Mouse (Mus musculus): ENCODE results near the gene Maats1. TPM values are rescaled to one million over a fixed set of nuclear protein-coding genes. Genes with fewer than 3 reads are reported as not detected.

Gene Maats1
- polyA plus RNA-seq, 1 experiment from 2014 or later = 2.0 TPM

DNA sequence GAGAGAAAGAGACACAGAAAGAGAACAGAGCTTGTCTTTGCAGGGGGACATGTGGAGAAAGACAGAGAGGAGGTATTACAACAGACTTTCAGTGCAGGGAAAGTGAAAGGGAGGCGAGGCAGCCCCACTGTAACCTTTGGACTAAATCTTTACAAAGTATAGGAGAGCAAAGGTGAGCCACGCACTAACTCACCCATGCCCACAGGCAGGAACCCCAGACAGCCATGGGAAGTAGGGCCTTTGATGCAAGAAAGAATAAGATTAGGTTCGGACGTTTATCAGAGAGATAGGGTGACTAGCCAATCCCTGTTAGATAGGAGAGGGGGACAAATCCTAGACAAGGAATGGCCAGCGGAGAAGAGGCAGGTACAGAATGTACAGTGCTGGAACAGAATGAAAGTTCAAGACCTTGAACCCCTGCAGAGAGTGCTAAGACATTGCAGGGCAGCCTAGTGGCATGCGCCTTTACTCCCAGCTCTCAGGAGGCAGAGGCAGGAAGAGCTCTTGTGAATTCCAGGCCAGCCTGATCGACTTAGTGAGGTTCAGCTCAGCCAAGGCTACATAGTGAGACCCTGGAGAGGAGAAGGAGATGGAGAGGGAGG lies 59.3 kb downstream of the Maats1 start:
- Histone ChIP-seq H3K36me3 (ENCODE audit: control insufficient read depth, insufficient read depth, low read length) (no peaks in the 10 kb centered on the region), H3K27ac (ENCODE audit: low read length) (no peak overlapping the region), H3K27me3 (ENCODE audit: control insufficient read depth, insufficient read depth, low read depth, low read length) (no peaks in the 10 kb centered on the region), H3K9me3 (replicated peaks; ENCODE audit: control insufficient read depth, low read length, poor library complexity, severe bottlenecking) (no peaks in the 10 kb centered on the region), H3K9ac (ENCODE audit: low read depth, low read length) (no peak overlapping the region), H3K4me3 (ENCODE audit: low read depth, low read length) (no peak overlapping the region), H3K4me1 (ENCODE audit: control insufficient read depth, insufficient read depth, low read length) (no peaks in the 10 kb centered on the region), H3K4me2 (ENCODE audit: low read length) (no peak overlapping the region)
- ATAC-seq = no peak
- 89% methylated on average over 7 of the region's 7 CpGs for WGBS

DNA sequence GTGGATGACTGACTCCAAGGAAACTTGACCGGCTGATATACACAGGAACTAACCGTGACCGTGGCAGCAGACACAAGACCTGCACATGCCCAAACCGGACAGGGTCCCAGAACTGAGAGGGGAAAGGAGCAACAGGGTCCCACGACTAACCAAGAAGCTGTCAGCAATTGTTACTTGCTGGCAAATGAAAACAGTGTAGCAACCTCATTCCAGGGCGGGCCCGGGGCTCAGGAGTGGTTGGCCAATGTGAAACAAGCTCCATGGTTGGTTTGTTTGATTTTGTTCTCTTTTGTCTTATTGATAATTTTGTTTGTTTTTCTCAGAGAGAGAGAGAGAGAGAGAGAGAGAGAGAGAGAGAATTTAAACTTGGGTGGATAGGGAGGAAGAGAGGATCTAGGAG lies 61.0 kb downstream of the Maats1 start:
- ATAC-seq = no peak
- no peak overlapping the region for H3K27ac ChIP-seq (ENCODE audit: low read length)
- H3K36me3 ChIP-seq (ENCODE audit: control insufficient read depth, insufficient read depth, low read length) = no peaks in the 10 kb centered on the region
- no peaks in the 10 kb centered on the region for H3K27me3 ChIP-seq (ENCODE audit: control insufficient read depth, insufficient read depth, low read depth, low read length)
- H3K4me2 ChIP-seq (ENCODE audit: low read length) = no peak overlapping the region
- H3K9me3 ChIP-seq (replicated peaks; ENCODE audit: control insufficient read depth, low read length, poor library complexity, severe bottlenecking) = no peaks in the 10 kb centered on the region
- no peak overlapping the region for H3K4me3 ChIP-seq (ENCODE audit: low read depth, low read length)
- no peaks in the 10 kb centered on the region for H3K4me1 ChIP-seq (ENCODE audit: control insufficient read depth, insufficient read depth, low read length)
- no peak overlapping the region for H3K9ac ChIP-seq (ENCODE audit: low read depth, low read length)
- WGBS = 86% methylated on average over 7 of the region's 7 CpGs

GRCm38 (mm10) chr16:38279794-38280193 lies 62.1 kb downstream of the Maats1 start:
- ATAC-seq = no peak
- Histone ChIP-seq H3K4me2 (ENCODE audit: low read length) (no peak overlapping the region), H3K9ac (ENCODE audit: low read depth, low read length) (no peak overlapping the region), H3K9me3 (replicated peaks; ENCODE audit: control insufficient read depth, low read length, poor library complexity, severe bottlenecking) (no peaks in the 10 kb centered on the region), H3K36me3 (ENCODE audit: control insufficient read depth, insufficient read depth, low read length) (no peaks in the 10 kb centered on the region), H3K27me3 (ENCODE audit: control insufficient read depth, insufficient read depth, low read depth, low read length) (no peaks in the 10 kb centered on the region), H3K4me3 (ENCODE audit: low read depth, low read length) (no peak overlapping the region), H3K27ac (ENCODE audit: low read length) (no peak overlapping the region), H3K4me1 (ENCODE audit: control insufficient read depth, insufficient read depth, low read length) (no peaks in the 10 kb centered on the region)
- WGBS = 94% methylated on average over 5 of the region's 5 CpGs

DNA sequence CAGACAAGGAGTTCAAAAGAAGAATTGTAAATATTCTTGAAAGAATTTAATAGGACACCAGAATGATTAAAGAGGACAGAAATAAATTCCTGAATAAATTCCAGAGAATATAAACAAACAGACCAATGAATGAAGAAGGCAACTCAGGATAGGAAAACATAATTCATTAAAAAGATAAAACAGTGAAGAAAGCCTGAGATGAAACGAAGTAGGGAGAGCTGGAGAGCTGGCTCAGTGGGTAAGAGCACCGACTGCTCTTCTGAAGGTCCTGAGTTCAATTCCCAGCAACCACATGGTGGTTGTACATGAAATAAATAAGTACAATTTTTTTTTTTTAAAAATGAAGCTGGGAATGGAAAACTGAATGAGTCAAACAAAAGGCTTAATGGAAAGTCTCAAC lies 67.2 kb downstream of the Maats1 start:
- Histone ChIP-seq H3K4me3 (ENCODE audit: low read depth, low read length) (no peak overlapping the region), H3K9ac (ENCODE audit: low read depth, low read length) (no peak overlapping the region), H3K9me3 (replicated peaks; ENCODE audit: control insufficient read depth, low read length, poor library complexity, severe bottlenecking) (no peaks in the 10 kb centered on the region), H3K27ac (ENCODE audit: low read length) (no peak overlapping the region), H3K4me2 (ENCODE audit: low read length) (no peak overlapping the region), H3K36me3 (ENCODE audit: control insufficient read depth, insufficient read depth, low read length) (no peaks in the 10 kb centered on the region), H3K27me3 (ENCODE audit: control insufficient read depth, insufficient read depth, low read depth, low read length) (no peaks in the 10 kb centered on the region), H3K4me1 (ENCODE audit: control insufficient read depth, insufficient read depth, low read length) (no peaks in the 10 kb centered on the region)
- ATAC-seq = no peak
- WGBS = 86% methylated on average over 2 of the region's 2 CpGs

- no peaks in the 10 kb centered on the region for H3K4me1 ChIP-seq (ENCODE audit: control insufficient read depth, insufficient read depth, low read length)
- no peak overlapping the region for H3K4me2 ChIP-seq (ENCODE audit: low read length)
- no peak overlapping the region for H3K9ac ChIP-seq (ENCODE audit: low read depth, low read length)
- WGBS = 24% methylated on average over 5 of the region's 5 CpGs
- H3K4me3 ChIP-seq (ENCODE audit: low read depth, low read length) = no peak overlapping the region
- ATAC-seq = no peak
- no peak overlapping the region for H3K27ac ChIP-seq (ENCODE audit: low read length)
- H3K27me3 ChIP-seq (ENCODE audit: control insufficient read depth, insufficient read depth, low read depth, low read length) = no peaks in the 10 kb centered on the region
- no peaks in the 10 kb centered on the region for H3K36me3 ChIP-seq (ENCODE audit: control insufficient read depth, insufficient read depth, low read length)
- H3K9me3 ChIP-seq (replicated peaks; ENCODE audit: control insufficient read depth, low read length, poor library complexity, severe bottlenecking) = no peaks in the 10 kb centered on the region
Measured at GRCm38 (mm10) chr16:38272483-38272882, 69.5 kb downstream of the Maats1 start.

- H3K4me1 ChIP-seq (ENCODE audit: control insufficient read depth, insufficient read depth, low read length) = no peaks in the 10 kb centered on the region
- 90% methylated on average over 3 of the region's 3 CpGs for WGBS
- no peaks in the 10 kb centered on the region for H3K9me3 ChIP-seq (replicated peaks; ENCODE audit: control insufficient read depth, low read length, poor library complexity, severe bottlenecking)
- no peak overlapping the region for H3K9ac ChIP-seq (ENCODE audit: low read depth, low read length)
- H3K27me3 ChIP-seq (ENCODE audit: control insufficient read depth, insufficient read depth, low read depth, low read length) = no peaks in the 10 kb centered on the region
- no peak for ATAC-seq
- no peaks in the 10 kb centered on the region for H3K36me3 ChIP-seq (ENCODE audit: control insufficient read depth, insufficient read depth, low read length)
- no peak overlapping the region for H3K4me3 ChIP-seq (ENCODE audit: low read depth, low read length)
- H3K27ac ChIP-seq (ENCODE audit: low read length) = no peak overlapping the region
- H3K4me2 ChIP-seq (ENCODE audit: low read length) = no peak overlapping the region
Measured at GRCm38 (mm10) chr16:38271601-38272000, 70.3 kb downstream of the Maats1 start.

DNA sequence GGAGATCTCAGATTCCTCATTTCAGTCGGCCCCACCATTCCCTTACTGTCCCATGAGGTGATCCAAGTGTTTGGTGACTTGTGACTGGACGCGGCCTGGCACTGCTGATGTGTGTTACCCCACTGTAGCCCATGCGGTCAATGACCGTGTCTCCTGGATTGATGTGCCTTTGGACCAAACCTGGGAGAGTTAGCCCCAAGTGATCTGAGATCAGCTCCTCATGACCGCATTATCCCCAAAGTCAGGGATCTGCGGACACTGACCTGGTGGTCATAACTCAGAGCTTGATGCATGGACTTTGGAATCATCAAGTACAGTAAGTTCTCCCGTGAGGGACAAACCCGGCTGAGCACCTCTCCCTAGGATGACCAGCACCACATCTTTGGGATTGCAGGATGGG lies 86.0 kb downstream of the Maats1 start:
- no peak overlapping the region for H3K9ac ChIP-seq (ENCODE audit: low read depth, low read length)
- H3K4me3 ChIP-seq (ENCODE audit: low read depth, low read length) = no peak overlapping the region
- H3K4me1 ChIP-seq (ENCODE audit: control insufficient read depth, insufficient read depth, low read length) = no peaks in the 10 kb centered on the region
- H3K4me2 ChIP-seq (ENCODE audit: low read length) = no peak overlapping the region
- no peak for ATAC-seq
- H3K36me3 ChIP-seq (ENCODE audit: control insufficient read depth, insufficient read depth, low read length) = no peaks in the 10 kb centered on the region
- 95% methylated on average over 9 of the region's 9 CpGs for WGBS
- no peaks in the 10 kb centered on the region for H3K27me3 ChIP-seq (ENCODE audit: control insufficient read depth, insufficient read depth, low read depth, low read length)
- no peak overlapping the region for H3K27ac ChIP-seq (ENCODE audit: low read length)
- H3K9me3 ChIP-seq (replicated peaks; ENCODE audit: control insufficient read depth, low read length, poor library complexity, severe bottlenecking) = no peaks in the 10 kb centered on the region

DNA sequence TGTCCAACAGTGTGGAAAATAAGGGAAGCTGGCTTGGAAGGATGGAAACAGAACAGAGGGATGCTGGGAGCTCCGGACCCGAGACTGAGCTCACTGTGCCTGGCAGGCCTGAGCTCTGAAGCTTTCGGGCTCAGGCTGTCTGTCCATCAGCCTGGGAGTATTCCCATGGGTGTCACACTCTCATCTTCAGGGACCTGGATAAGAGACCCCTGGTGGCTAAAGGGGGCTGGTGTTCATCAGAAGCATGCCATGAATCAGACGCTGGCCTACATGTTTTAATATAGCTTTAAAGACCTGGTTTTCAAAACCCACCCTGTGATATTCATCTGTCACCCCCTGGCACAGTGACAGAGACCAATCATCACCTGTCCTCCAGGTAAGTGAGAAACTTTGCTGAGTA lies 86.8 kb downstream of the Maats1 start:
- H3K4me1 ChIP-seq (ENCODE audit: control insufficient read depth, insufficient read depth, low read length) = no peaks in the 10 kb centered on the region
- no peak for ATAC-seq
- no peak overlapping the region for H3K9ac ChIP-seq (ENCODE audit: low read depth, low read length)
- no peaks in the 10 kb centered on the region for H3K9me3 ChIP-seq (replicated peaks; ENCODE audit: control insufficient read depth, low read length, poor library complexity, severe bottlenecking)
- no peaks in the 10 kb centered on the region for H3K27me3 ChIP-seq (ENCODE audit: control insufficient read depth, insufficient read depth, low read depth, low read length)
- no peaks in the 10 kb centered on the region for H3K36me3 ChIP-seq (ENCODE audit: control insufficient read depth, insufficient read depth, low read length)
- 83% methylated on average over 4 of the region's 4 CpGs for WGBS
- H3K27ac ChIP-seq (ENCODE audit: low read length) = no peak overlapping the region
- H3K4me2 ChIP-seq (ENCODE audit: low read length) = no peak overlapping the region
- no peak overlapping the region for H3K4me3 ChIP-seq (ENCODE audit: low read depth, low read length)

DNA sequence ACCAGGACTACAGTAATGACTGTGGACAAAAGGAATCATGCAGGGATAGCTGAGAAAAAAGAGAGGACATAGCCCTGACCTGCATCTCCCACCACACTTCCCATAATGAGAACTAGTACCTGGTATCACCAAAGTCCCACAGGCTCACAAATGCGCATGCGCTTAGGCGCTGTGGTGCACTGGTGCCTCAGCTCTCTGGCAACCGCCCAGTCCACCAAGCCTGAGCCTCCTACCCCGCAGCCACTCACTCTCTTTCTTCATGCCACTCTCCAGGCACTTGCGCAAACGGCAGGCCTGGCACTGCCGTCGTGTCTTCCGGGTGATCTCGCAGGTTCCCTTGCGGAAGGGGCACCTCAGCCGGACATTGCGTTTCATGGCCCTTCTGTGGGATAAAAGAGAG lies 87.9 kb downstream of the Maats1 start:
- ATAC-seq = no peak
- H3K9ac ChIP-seq (ENCODE audit: low read depth, low read length) = no peak overlapping the region
- no peaks in the 10 kb centered on the region for H3K36me3 ChIP-seq (ENCODE audit: control insufficient read depth, insufficient read depth, low read length)
- no peaks in the 10 kb centered on the region for H3K4me1 ChIP-seq (ENCODE audit: control insufficient read depth, insufficient read depth, low read length)
- no peaks in the 10 kb centered on the region for H3K9me3 ChIP-seq (replicated peaks; ENCODE audit: control insufficient read depth, low read length, poor library complexity, severe bottlenecking)
- H3K4me2 ChIP-seq (ENCODE audit: low read length) = no peak overlapping the region
- 81% methylated on average over 14 of the region's 14 CpGs for WGBS
- H3K27ac ChIP-seq (ENCODE audit: low read length) = no peak overlapping the region
- H3K27me3 ChIP-seq (ENCODE audit: control insufficient read depth, insufficient read depth, low read depth, low read length) = no peaks in the 10 kb centered on the region
- H3K4me3 ChIP-seq (ENCODE audit: low read depth, low read length) = no peak overlapping the region
